Mouse (Mus musculus) frontal cortex, adult 2 months (tissue): ENCODE data around the gene Arid5b. TPM values are rescaled to one million over a fixed set of nuclear protein-coding genes. Genes with fewer than 3 reads are reported as not detected.
A peak's percentile ranks its signal among the peaks of the same experiment; 100 is the strongest.

ENCODE experiments used
- DNase-seq, 2 experiments: peaks; one replicate each; pipeline ENCODE4 v3.0.0; 2022; ENCODE audit warnings: low spot score in 1 of 2; ENCODE audit errors: extremely low spot score in 1 of 2
- polyA plus RNA-seq: library from polyadenylated mRNA; depleted of rRNA; stranded (reverse); fragments of >200 nt; gene quantifications from 2 replicates; pipeline ENCODE4 v1.2.3, GENCODE M21; 2012

Arid5b gene
- polyA plus RNA-seq, 1 experiment = 9.1 TPM

- no peak for DNase-seq
These were observed 136.0 kb downstream of the Arid5b start for GRCm38 (mm10) chr10:68142501-68142900.

GRCm38 (mm10) chr10:68141567-68141966, 137.0 kb downstream of the Arid5b start:
- DNase-seq = no peak

DNA sequence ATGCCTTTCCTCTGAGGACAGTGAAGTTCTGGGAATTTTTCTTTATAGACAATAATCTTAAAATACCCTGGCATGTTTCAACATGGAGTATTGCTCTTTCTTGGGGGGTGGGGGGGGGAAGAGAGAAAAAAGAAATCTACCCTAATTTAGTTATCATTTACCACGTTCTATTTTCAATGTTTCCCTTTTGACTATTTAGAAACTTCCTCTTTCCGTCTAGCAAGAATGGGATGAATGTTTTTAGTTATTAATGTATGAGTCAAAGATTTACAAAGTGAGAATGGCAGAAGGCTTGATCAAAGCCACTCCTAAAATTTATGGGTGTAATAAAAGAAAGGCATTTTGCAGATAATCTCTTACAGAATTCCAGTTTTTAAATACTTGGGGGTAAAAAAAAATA, 137.7 kb downstream of the Arid5b start:
- DNase-seq = no peak

DNA sequence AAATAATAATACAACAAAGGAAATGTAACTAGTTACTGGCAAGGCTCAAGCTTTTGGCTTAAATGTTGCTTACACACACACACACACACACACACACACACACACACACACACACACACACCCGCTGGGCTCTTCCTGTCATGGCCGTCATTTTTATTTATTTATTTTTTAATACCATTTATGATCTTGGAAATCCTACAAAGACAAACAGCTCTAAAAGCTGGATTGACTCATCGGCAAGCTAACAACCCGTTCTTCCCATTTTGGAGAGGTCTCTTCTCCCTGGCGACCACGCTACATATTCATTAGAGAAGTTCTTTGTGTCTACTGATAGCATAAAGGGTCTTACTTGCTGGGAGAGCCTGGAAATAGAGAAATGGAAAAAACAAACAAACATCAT, 138.2 kb downstream of the Arid5b start:
- DNase-seq = no peak

DNA sequence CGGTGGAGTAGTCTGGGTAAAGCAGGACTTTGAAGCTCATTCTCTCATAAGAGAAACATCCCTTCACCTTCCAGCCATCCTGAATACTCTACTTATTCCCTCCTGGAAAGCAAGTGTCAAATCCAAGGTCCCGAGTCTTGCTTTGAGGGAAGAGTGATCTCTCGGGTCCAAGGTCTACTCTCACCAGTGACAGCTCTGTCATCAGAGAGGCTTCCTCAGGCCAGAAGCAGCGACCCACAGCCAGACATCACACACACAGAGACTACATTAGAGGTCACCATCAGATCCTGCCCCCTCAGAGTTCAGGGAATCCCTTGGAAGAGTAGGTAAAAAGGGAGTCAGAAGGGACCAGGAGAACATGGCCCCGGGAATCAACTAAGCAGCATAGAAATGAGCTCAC, 140.4 kb downstream of the Arid5b start:
- DNase-seq = no peak

DNA sequence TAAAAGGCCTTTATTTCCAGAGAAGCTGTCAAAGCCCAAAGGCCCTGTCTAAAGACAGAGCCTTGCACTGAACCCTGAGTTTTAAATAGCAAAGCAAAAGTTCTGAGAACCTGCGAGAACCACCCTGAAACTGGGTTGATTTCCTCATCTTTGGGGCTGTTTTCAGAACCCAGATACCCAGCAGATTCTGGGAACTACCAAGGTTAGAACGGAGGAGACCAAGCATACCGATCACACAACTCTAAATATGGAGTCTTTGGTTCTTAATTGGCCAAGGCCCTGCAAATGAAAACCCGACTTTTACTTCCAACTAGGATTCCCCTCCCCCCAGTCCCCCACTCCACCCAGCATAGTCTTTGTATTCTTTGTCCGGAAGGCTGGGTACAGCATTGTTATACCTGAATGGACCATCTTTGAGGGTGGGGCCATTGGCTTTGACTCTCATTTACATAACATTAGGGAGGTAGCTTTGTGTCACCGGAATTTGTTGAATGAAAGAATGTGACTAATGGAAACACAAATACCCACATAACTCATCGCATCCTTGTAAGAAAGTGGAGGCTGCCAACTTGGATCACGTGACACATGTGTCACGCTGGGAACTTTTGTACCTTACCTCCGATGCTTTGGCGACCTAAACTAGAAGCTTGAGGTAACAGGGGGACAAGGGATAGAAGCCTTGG, 141.2 kb downstream of the Arid5b start:
- DNase-seq = no peak

DNA sequence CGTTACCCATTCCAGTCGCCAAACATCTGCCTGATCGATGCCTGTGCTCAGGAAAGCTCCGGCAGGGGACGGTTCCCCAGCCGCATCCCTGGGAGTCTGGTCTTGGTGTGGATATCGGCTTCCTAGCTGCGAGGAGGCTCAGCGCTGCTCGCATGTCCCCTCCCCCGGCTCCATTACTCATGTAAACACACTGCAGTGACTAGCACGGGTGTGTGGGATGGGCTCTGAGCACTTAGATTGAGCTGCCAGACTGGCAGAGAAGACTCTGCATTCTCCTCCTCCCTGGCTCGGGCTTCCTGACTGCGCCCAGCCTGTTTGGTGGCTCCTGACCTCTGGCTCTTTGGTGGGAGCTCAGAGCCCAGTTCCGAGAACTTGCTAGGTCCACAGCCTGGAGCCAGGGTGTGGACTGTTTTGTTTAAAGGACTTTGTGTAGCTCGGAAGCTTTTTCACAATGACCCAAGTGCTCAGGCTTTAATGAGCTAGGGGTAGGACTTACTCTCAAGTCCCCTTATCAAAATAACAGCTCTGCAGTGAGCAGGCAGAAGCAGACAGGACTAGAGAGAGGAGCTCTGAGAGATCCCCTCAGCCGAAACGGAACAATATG, 142.0 kb downstream of the Arid5b start:
- DNase-seq = peak; percentile 83 to 87

- no peak for DNase-seq
These were observed 142.5 kb downstream of the Arid5b start for GRCm38 (mm10) chr10:68136051-68136450.

- DNase-seq = no peak
These were observed 143.1 kb downstream of the Arid5b start for GRCm38 (mm10) chr10:68135416-68135815.

- DNase-seq = no peak
These were observed 144.0 kb downstream of the Arid5b start for GRCm38 (mm10) chr10:68134549-68134948.

DNA sequence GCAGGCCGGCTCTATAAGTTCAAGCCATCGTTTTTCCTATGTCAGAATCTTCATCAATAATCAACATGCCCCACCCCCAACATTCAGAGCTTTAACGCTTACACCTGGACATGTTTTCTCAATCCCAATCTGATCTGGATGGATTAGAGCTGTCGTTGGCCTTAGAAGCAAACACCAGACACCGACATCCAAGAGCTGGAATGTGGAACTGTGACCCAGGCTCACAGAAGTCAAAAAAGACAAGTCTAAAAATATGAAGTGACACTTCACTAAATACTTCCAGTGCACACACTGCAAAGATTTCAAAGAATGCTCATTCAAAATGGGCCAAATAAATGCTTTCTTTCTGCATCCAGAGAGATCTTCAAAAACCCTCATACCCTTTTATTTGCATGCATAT, 144.5 kb downstream of the Arid5b start:
- no peak for DNase-seq

- no peak for DNase-seq
These were observed 145.9 kb downstream of the Arid5b start for GRCm38 (mm10) chr10:68132636-68133035.

GRCm38 (mm10) chr10:68132154-68132553, 146.4 kb downstream of the Arid5b start:
- no peak for DNase-seq

- no peak for DNase-seq
These were observed 148.9 kb downstream of the Arid5b start for GRCm38 (mm10) chr10:68129651-68130050.

DNA sequence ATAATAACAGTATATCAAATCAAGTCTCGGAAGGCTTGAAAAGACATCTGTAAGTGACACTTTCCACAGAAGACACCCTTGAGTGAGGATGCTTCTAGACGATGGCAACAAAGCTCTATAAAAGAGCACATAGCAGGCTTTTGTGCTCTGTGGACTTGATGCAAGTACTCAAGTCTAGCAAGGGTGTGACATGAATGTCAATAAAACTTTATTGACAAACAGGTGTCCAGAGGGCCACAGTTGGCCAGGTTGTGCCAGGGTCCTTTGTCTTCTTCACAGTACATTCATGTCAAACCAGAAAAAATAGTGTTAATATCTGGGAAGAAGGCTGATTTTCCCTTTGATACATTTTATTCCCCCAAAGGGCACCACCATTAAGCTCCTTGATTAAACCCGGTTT, 149.5 kb downstream of the Arid5b start:
- DNase-seq = no peak

DNA sequence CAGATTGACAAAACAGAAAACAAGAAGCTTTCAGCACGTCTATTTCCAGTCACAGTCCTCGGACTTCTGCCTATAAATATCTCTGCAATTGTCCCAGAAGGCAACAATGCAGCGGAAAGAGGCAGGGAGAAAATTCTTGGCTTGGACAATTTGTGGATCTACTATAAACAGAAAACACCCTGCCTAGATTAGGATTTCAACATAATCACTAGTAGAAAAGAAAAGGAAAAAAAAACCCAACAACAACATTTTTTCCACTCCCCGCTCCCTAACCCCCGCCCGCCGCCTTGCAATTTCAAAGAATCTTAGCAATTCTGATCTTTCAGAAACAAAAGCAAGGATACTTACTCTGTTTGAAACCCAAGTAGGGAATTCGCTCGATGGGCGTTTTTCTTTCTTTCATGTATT, 150.1 kb downstream of the Arid5b start:
- no peak for DNase-seq

DNA sequence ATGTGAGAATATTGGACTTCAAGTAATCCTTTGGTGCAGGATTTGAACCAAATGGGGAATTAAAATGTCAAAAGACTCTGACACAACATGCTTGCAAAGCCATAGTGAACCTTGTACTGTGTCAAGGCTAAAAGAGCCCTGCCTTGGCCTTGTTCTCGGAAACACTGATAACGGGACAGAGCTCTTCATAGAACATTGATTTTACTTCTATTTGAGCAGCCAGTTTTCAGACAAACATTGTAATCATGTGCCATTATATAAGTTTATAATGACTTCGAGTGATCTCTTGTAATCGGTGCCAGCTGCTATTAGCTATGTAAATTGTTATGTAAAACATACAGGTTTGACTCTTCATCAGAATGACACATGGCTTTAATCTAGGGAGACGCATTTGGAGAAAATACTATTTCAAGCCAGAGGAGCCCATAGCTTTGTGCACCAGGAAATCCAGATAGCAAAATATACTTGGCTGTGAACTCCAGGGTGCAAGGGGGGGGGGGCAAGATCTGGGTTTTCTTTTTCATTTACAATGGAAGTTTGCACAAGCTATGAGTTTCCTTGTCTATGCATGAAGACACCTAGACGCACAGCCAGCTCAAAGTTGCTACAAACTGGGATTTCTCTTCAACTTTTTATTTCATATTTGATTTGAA, 150.8 kb downstream of the Arid5b start:
- no peak for DNase-seq

- DNase-seq = no peak
These were observed 151.4 kb downstream of the Arid5b start for GRCm38 (mm10) chr10:68127104-68127503.

- DNase-seq = no peak
These were observed 152.0 kb downstream of the Arid5b start for GRCm38 (mm10) chr10:68126551-68126950.

DNA sequence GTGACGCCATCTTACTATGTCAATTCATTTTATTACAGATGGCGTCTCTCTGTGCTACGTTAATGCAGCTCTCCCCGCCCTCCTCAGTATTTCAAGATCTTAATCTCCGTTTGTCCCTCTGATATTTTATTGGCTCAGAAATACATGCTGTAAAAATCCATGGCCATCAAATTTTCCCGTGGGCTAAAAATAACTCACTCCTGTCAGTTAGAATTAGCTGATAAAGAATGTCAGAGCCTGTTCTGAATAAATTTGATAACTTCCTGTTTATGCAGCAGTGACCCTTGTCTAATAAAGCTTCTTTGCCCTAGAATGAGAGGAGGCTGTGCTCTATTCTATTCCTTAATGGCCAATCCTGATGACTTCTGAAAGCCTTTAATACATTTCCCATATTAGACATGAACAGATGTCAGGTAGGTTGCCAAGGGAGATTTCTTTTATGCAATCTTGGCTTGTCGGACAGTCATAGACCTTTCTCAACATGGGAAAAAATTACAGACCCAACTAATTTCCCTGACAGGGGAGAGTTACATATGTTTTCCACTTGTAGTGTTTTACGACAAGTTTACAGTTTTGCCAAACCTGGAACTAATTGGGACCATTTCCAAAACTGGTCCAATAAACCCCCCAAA, 152.5 kb downstream of the Arid5b start:
- DNase-seq = no peak

DNA sequence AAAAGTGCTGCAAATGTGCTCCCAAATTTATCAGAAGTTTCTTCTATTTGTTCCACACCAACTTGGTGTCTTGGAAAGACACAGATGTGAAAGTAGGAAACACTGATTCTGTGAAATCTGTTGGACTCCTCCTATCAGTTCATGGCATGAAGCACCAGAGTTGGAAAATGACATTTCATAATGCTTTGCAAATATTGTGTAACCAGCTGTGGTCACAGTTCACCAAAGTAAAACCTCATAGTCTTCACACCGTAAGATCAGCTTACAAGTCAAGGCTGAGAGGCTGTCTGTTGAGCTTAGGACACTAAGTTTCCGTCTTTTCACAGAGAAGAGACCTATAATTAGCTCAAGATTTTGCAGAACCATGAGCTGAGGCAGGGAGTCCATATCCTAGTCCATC, 153.6 kb downstream of the Arid5b start:
- no peak for DNase-seq

DNA sequence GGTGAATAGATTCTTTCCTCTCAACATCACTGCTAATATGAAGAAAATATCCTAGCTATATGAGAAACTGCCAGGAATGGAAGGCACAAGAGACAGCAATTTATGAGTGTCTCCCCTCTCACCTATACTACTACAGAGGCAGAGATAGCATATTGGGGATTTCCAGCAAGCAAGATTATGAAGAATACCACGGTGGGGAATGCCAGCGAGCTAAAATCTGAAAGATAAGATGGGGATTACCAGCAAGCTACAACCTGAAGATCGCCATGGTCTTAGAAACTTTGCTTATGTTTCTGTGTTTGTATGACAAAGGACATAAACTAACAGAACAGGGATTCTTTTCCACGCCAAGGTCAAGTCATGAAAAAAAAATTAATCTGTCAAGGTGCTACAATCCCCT, 155.1 kb downstream of the Arid5b start:
- DNase-seq = no peak
